Mouse (Mus musculus): ENCODE results near the gene Plekhh3.

Gene Plekhh3

GRCm38 (mm10) chr11:101170811-101171610 is at the start of gene Plekhh3:
Gene Plekhh3 (minus strand): TSS chr11:101171351.
- DNase-seq, result peak; percentile 98

- DNase-seq, result no peak
Observed at GRCm38 (mm10) chr11:101220853-101221252, 49.7 kb upstream of the Plekhh3 start.

GRCm38 (mm10) chr11:101218436-101219055 is 47.4 kb upstream of the Plekhh3 start:
- no peak for DNase-seq

GRCm38 (mm10) chr11:101216936-101217335 is 45.8 kb upstream of the Plekhh3 start:
- no peak for DNase-seq

- peak; percentile 91 for DNase-seq
Observed at GRCm38 (mm10) chr11:101211970-101212369, 40.8 kb upstream of the Plekhh3 start.

GRCm38 (mm10) chr11:101200986-101201385 is 29.8 kb upstream of the Plekhh3 start:
- DNase-seq, result peak; percentile 41

GRCm38 (mm10) chr11:101199555-101199954 is 28.4 kb upstream of the Plekhh3 start:
- DNase-seq, result no peak

- no peak for DNase-seq
Observed at GRCm38 (mm10) chr11:101196175-101196574, 25.0 kb upstream of the Plekhh3 start.

GRCm38 (mm10) chr11:101195571-101195970 is 24.4 kb upstream of the Plekhh3 start:
- no peak for DNase-seq

GRCm38 (mm10) chr11:101195101-101195500 is 23.9 kb upstream of the Plekhh3 start:
- DNase-seq, result no peak

- DNase-seq, result no peak
Observed at GRCm38 (mm10) chr11:101194643-101195042, 23.5 kb upstream of the Plekhh3 start.

- DNase-seq, result no peak
Observed at GRCm38 (mm10) chr11:101194137-101194536, 23.0 kb upstream of the Plekhh3 start.

- DNase-seq, result no peak
Observed at GRCm38 (mm10) chr11:101193076-101193475, 21.9 kb upstream of the Plekhh3 start.

- no peak for DNase-seq
Observed at GRCm38 (mm10) chr11:101192646-101193045, 21.5 kb upstream of the Plekhh3 start.

- no peak for DNase-seq
Observed at GRCm38 (mm10) chr11:101191919-101192470, 20.8 kb upstream of the Plekhh3 start.

GRCm38 (mm10) chr11:101190913-101191907 is 20.1 kb upstream of the Plekhh3 start:
- DNase-seq, result no peak

- DNase-seq, result no peak
Observed at GRCm38 (mm10) chr11:101190181-101190912, 19.2 kb upstream of the Plekhh3 start.

- peak; percentile 68 for DNase-seq
Observed at GRCm38 (mm10) chr11:101189495-101190180, 18.5 kb upstream of the Plekhh3 start.

- no peak for DNase-seq
Observed at GRCm38 (mm10) chr11:101188166-101188805, 17.1 kb upstream of the Plekhh3 start.

GRCm38 (mm10) chr11:101187541-101187940 is 16.4 kb upstream of the Plekhh3 start:
- DNase-seq, result no peak

Measured in lung, postnatal 36 days (tissue).